Mouse (Mus musculus): Measurements from ENCODE around the gene 2210011C24Rik.

2210011C24Rik gene

GRCm38 (mm10) chr8:84011705-84012498 is at the start of gene 2210011C24Rik:
TSS of gene 2210011C24Rik (minus strand) at chr8:84012171.
- DNase-seq = no peak

- no peak for DNase-seq
These were observed 48.3 kb upstream of the 2210011C24Rik start for GRCm38 (mm10) chr8:84060245-84060644.

GRCm38 (mm10) chr8:84059226-84059625 is 47.3 kb upstream of the 2210011C24Rik start:
- no peak for DNase-seq

GRCm38 (mm10) chr8:84057827-84058226 is 45.9 kb upstream of the 2210011C24Rik start:
- no peak for DNase-seq

GRCm38 (mm10) chr8:84053229-84053628 is 41.3 kb upstream of the 2210011C24Rik start:
- no peak for DNase-seq

GRCm38 (mm10) chr8:84052746-84053145 is 40.8 kb upstream of the 2210011C24Rik start:
- DNase-seq = no peak

- no peak for DNase-seq
These were observed 36.2 kb upstream of the 2210011C24Rik start for GRCm38 (mm10) chr8:84048171-84048570.

- DNase-seq = no peak
These were observed 34.5 kb upstream of the 2210011C24Rik start for GRCm38 (mm10) chr8:84046505-84046904.

GRCm38 (mm10) chr8:84044900-84045299 is 32.9 kb upstream of the 2210011C24Rik start, which contains the start of gene Rln3:
TSS of gene Rln3 (minus strand) at chr8:84045000.
- DNase-seq = no peak

- DNase-seq = no peak
These were observed 32.1 kb upstream of the 2210011C24Rik start for GRCm38 (mm10) chr8:84044103-84044502.

GRCm38 (mm10) chr8:84042948-84043342 is 31.0 kb upstream of the 2210011C24Rik start:
- DNase-seq = no peak

- peak; percentile 47 for DNase-seq
These were observed 30.3 kb upstream of the 2210011C24Rik start, which contains the start of gene Il27ra for GRCm38 (mm10) chr8:84042066-84042947. TSS of gene Il27ra (minus strand) at chr8:84042589.

GRCm38 (mm10) chr8:84039050-84039449 is 27.1 kb upstream of the 2210011C24Rik start:
- peak; percentile 81 for DNase-seq

- no peak for DNase-seq
These were observed 26.0 kb upstream of the 2210011C24Rik start for GRCm38 (mm10) chr8:84038015-84038414.

GRCm38 (mm10) chr8:84032777-84033176 is 20.8 kb upstream of the 2210011C24Rik start:
- DNase-seq = no peak

- no peak for DNase-seq
These were observed 17.3 kb upstream of the 2210011C24Rik start for GRCm38 (mm10) chr8:84029272-84029671.

- no peak for DNase-seq
These were observed 15.5 kb upstream of the 2210011C24Rik start for GRCm38 (mm10) chr8:84027449-84027848.

GRCm38 (mm10) chr8:84025863-84026262 is 13.9 kb upstream of the 2210011C24Rik start:
- DNase-seq = peak; percentile 68

GRCm38 (mm10) chr8:84024171-84024570 is 12.2 kb upstream of the 2210011C24Rik start:
- DNase-seq = peak; percentile 59

GRCm38 (mm10) chr8:84023631-84024030 is 11.7 kb upstream of the 2210011C24Rik start:
- DNase-seq = no peak

GRCm38 (mm10) chr8:84023085-84023484 is 11.1 kb upstream of the 2210011C24Rik start:
- DNase-seq = no peak

GRCm38 (mm10) chr8:84021569-84021968 is 9.6 kb upstream of the 2210011C24Rik start:
- no peak for DNase-seq

- no peak for DNase-seq
These were observed 9.1 kb upstream of the 2210011C24Rik start, which contains the start of gene Palm3 for GRCm38 (mm10) chr8:84021096-84021495. TSS of gene Palm3 (plus strand) at chr8:84021471.
